In genomic region chr8:36007724-36008123, GRCm38 (mm10) we compare ENCODE assay signal across 26 mouse cellular contexts.
"Had no signal": no experiment of that assay in that cellular context is flagged by ENCODE, and none has a peak within 500 bp of the region (broad histone marks: within the 10 kb centered on the region; RNA-seq: fewer than 3 reads in every experiment).

No protein-coding gene starts in this region.

- H3K36me3 ChIP-seq: heart, embryonic 13.5 days; heart, embryonic 15.5 days; hindbrain, embryonic 13.5 days; hindbrain, embryonic 15.5 days; kidney, embryonic 15.5 days; limb, embryonic 10.5 days; limb, embryonic 12.5 days; liver, embryonic 13.5 days; liver, embryonic 15.5 days had no signal

- H3K4me3 ChIP-seq: heart, embryonic 13.5 days; heart, embryonic 15.5 days; hindbrain, embryonic 13.5 days; hindbrain, embryonic 15.5 days; kidney, embryonic 15.5 days; layer of hippocampus, adult 2 months; left cerebral cortex, adult 2 months; limb, embryonic 10.5 days; limb, embryonic 12.5 days; liver, embryonic 13.5 days; liver, embryonic 15.5 days had no signal

- H3K4me2 ChIP-seq: heart, embryonic 11.5 days; heart, embryonic 13.5 days; heart, embryonic 15.5 days; hindbrain, embryonic 13.5 days; hindbrain, embryonic 15.5 days; kidney, embryonic 15.5 days; limb, embryonic 12.5 days; liver, embryonic 11.5 days; liver, embryonic 13.5 days; liver, embryonic 15.5 days had no signal

- H3K27me3 ChIP-seq: heart, embryonic 13.5 days; heart, embryonic 15.5 days; hindbrain, embryonic 13.5 days; hindbrain, embryonic 15.5 days; kidney, embryonic 15.5 days; limb, embryonic 12.5 days; liver, embryonic 13.5 days; liver, embryonic 15.5 days had no signal

- H3K9ac ChIP-seq: heart, embryonic 13.5 days; heart, embryonic 15.5 days; hindbrain, embryonic 13.5 days; hindbrain, embryonic 15.5 days; kidney, embryonic 15.5 days; limb, embryonic 12.5 days; liver, embryonic 13.5 days; liver, embryonic 15.5 days had no signal

- H3K9me3 ChIP-seq: heart, embryonic 15.5 days; hindbrain, embryonic 15.5 days; kidney, embryonic 15.5 days; limb, embryonic 10.5 days; liver, embryonic 13.5 days; liver, embryonic 15.5 days had no signal

- ATAC-seq: hindbrain, postnatal 0 days; intestine, postnatal 0 days had no signal

- DNase-seq: gastrocnemius, postnatal 14 days; gastrocnemius, postnatal 36 days; heart, adult 18-20 months; heart, postnatal 14 days; heart, postnatal 36 days; kidney, adult 18-20 months; kidney, adult 9 months; kidney, postnatal 10 days; kidney, postnatal 25 days; kidney, postnatal 4 days; liver; liver, embryonic 13.5 days had no signal

- H3K4me1 ChIP-seq: kidney, embryonic 15.5 days; liver, embryonic 13.5 days; liver, embryonic 15.5 days had no signal

- H3K27ac ChIP-seq: heart, embryonic 13.5 days; heart, embryonic 15.5 days; hindbrain, embryonic 13.5 days; hindbrain, embryonic 15.5 days; hindbrain, postnatal 0 days; kidney, embryonic 15.5 days; layer of hippocampus, adult 2 months; left cerebral cortex, adult 2 months; limb, embryonic 10.5 days; limb, embryonic 12.5 days; liver, embryonic 13.5 days; liver, embryonic 15.5 days had no signal
